Mouse (Mus musculus) neural tube, embryonic 14.5 days (tissue): ENCODE measurements around the gene Srrm1. TPM values are rescaled to one million over a fixed set of nuclear protein-coding genes. Genes with fewer than 3 reads are reported as not detected.
"Not testable (repeated sequence)": the region's sequence is repeated elsewhere in the genome, so short reads cannot be mapped to it uniquely, and the experiment has no call there.

Source experiments
- ATAC-seq: fragments of 200-750 bp; cut with Nextera tagmentation; 2 replicates; pipeline ENCODE4 v1.8.0; 2017; ENCODE audit warnings: low read depth, mild to moderate bottlenecking, moderate TSS enrichment, moderate library complexity
- H3K27ac ChIP-seq: fragments of 300-500 bp; sonication (generic); 2 replicates; pipeline ENCODE4 v1.5.1; 2014; ENCODE audit warnings: low read depth, mild to moderate bottlenecking, control low read depth, low read length, moderate library complexity, mixed read lengths
- H3K27me3 ChIP-seq: fragments of 300-500 bp; sonication (generic); 2 replicates; pipeline ENCODE4 v1.6.1; 2014; ENCODE audit warnings: low read length; ENCODE audit not compliant: control insufficient read depth, insufficient read depth
- H3K36me3 ChIP-seq: fragments of 300-500 bp; sonication (generic); 2 replicates; pipeline ENCODE4 v1.6.1; 2014; ENCODE audit warnings: low read length, mixed read lengths; ENCODE audit not compliant: control insufficient read depth, insufficient read depth
- H3K4me1 ChIP-seq: fragments of 300-500 bp; sonication (generic); 2 replicates; pipeline ENCODE4 v1.6.1; 2014; ENCODE audit warnings: low read length; ENCODE audit not compliant: control insufficient read depth, insufficient read depth
- H3K4me2 ChIP-seq: fragments of 300-500 bp; sonication (generic); 2 replicates; pipeline ENCODE4 v1.6.1; 2014; ENCODE audit warnings: mild to moderate bottlenecking, low read depth, low read length, control low read depth
- H3K4me3 ChIP-seq: fragments of 300-500 bp; sonication (generic); 2 replicates; pipeline ENCODE4 v1.5.1; 2014; ENCODE audit warnings: low read depth, low read length, control low read depth, mixed read lengths
- H3K9ac ChIP-seq: fragments of 300-500 bp; sonication (generic); replicated peaks from 2 replicates; pipeline ENCODE4 v1.6.1; 2014; ENCODE audit warnings: low read depth, mild to moderate bottlenecking, control low read depth, low read length, mixed read lengths
- H3K9me3 ChIP-seq: fragments of 300-500 bp; sonication (generic); 2 replicates; pipeline ENCODE4 v1.6.1; 2016; ENCODE audit warnings: low read length; ENCODE audit not compliant: control insufficient read depth
- WGBS: fragments of 180-500 bp; shearing (Covaris S2); extraction: QIAGEN DNeasy Blood & Tissue Kit; methylation state at CpG from one replicate; pipeline ENCODE4 v1.1.7; 2014; 5-methylcytosine and 5-hydroxymethylcytosine counted together
- polyA plus RNA-seq: library from polyadenylated mRNA; unstranded; fragments of >200 nt; fragmentation: Nextera tagmentation; extraction: Ambion mirVana; gene quantifications from 2 replicates; pipeline ENCODE4 v1.2.1, GENCODE M21; 2014

Srrm1 gene
- polyA plus RNA-seq, 1 experiment from 2014 or later: 183 TPM

DNA sequence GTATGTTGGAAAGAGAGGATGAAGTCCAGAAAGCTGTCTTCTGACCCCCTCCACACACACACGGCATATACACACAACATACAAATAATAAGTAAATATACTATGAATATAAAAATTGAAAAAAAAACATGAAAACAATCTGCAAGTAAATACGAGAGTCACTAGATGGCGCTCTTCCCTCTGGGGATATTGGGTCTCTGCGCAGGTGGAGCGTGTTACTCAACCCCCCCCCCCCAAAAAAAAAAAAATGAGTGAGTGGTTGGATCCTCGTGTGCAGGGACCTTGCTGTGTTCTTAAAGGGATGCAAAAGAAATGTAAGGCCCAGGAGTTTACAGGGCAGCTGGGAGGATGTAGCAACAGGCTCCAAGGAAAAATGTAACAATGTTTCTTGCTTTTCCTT is 5.6 kb upstream of the Srrm1 start:
- 0% methylated on average over 6 of the region's 6 CpGs for WGBS
- no peak overlapping the region for H3K4me3 ChIP-seq
- no peak overlapping the region for H3K9ac ChIP-seq
- ATAC-seq: no peak
- H3K36me3 ChIP-seq: no peaks in the 10 kb centered on the region
- no peak overlapping the region for H3K27ac ChIP-seq
- H3K4me1 ChIP-seq: peaks cover 7% of the 10 kb centered on the region; the same call in 1 of the 2 replicates
- no peaks in the 10 kb centered on the region for H3K27me3 ChIP-seq
- no peak overlapping the region for H3K4me2 ChIP-seq
- H3K9me3 ChIP-seq: no peaks in the 10 kb centered on the region

DNA sequence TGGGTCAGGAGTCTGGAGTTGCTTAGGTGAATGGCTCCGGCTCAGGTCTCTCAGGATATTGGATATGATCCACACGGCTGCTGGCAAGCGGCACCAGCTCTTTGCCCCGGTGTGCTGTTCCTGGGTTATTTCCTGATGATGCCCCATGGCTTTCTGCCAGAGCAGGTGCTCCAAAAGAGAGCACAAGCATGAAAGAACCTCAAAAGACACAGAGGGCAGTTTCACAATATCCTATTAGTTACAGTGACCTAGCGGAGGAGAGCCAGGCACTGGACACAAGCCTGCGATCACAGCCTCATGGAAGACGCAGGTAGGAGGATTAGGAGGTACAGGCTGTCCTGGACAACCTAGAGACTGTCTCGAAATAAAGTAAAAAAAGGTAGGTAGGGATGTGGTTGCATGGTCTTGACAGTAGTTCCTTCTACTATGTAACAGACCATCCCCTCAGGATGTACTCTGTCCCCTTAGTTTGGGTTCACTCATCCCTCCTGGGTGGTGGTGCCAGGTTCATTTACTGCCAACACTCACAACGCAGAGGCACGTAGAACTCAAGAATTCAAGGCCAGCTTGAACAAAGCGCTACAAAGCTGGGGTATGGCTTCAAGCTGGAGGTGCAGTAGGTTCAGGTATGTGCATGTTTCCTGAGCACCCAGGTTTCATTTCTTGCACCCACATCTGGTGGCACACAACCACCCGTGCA is 4.2 kb upstream of the Srrm1 start:
- Histone ChIP-seq H3K36me3 (no peaks in the 10 kb centered on the region), H3K4me2 (no peak overlapping the region), H3K4me1 (peaks cover 7% of the 10 kb centered on the region; the same call in 1 of the 2 replicates), H3K9ac (no peak overlapping the region), H3K27ac (no peak overlapping the region), H3K27me3 (no peaks in the 10 kb centered on the region; the same call in 1 of the 2 replicates), H3K9me3 (no peaks in the 10 kb centered on the region), H3K4me3 (no peak overlapping the region)
- WGBS: 85% methylated on average over 12 of the region's 12 CpGs
- no peak for ATAC-seq

DNA sequence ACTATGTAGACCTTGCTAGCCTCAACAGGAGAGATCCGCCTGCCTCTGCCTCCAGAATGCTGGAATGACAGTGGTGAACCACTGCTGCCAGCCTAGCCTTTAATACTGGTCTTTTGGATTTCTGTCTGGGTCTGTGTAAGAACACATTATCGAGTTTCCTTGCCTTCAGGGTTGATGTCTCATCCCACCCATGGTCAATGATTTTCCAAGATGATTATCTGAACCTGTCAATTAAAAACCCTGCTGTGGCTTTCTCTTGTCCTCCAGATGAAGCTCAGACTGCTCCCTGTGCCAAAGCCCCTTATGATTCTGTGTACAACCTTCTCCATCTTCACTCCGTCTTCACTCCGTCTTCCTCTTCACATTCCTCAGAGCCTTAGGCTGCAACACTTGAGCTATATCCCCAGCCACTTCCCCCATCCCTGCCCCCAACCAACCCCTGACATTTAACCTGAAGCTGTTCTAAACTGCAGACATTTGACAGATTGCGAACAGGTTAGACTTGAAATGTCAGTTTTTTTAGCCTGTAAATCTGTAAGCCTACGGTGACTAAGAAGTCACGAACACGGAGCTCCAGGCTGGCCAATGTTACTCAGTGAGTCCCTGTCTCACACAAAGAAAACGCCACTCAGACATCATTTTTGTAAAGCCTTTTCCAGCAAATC is 2.9 kb upstream of the Srrm1 start:
- H3K4me1 ChIP-seq: peaks cover 15% of the 10 kb centered on the region
- no peak overlapping the region for H3K4me3 ChIP-seq
- 86% methylated on average over 9 of the region's 9 CpGs for WGBS
- no peaks in the 10 kb centered on the region; the same call in 1 of the 2 replicates for H3K27me3 ChIP-seq
- H3K9me3 ChIP-seq: no peaks in the 10 kb centered on the region
- H3K36me3 ChIP-seq: no peaks in the 10 kb centered on the region
- no peak overlapping the region for H3K9ac ChIP-seq
- no peak overlapping the region for H3K4me2 ChIP-seq
- ATAC-seq: no peak
- no peak overlapping the region for H3K27ac ChIP-seq

DNA sequence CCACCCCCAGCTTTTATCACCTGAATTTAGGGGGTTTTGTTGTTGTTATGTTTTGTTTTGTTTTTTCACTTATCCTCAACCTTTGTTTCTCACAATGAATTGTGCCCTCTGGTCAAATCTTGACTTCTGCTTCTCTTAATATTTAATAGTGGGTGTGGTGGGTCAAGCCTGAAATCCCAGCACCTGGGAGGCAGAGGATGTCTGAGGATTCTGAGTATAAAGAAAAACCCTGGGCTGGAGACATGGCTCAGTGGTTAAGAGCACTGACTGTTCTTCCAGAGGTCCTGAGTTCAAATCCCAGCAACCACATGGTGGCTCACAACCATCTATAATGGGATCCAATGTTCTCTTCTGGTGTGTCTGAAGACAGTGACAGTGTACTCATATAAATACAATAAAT is 1.6 kb upstream of the Srrm1 start:
- H3K4me2 ChIP-seq, H3K9me3 ChIP-seq, H3K4me3 ChIP-seq, H3K9ac ChIP-seq, H3K27me3 ChIP-seq, ATAC-seq, H3K36me3 ChIP-seq: not testable (repeated sequence)
- peaks cover 15% of the 10 kb centered on the region for H3K4me1 ChIP-seq
- peak overlapping the region; percentile 92; the same call in 1 of the 2 replicates for H3K27ac ChIP-seq

DNA sequence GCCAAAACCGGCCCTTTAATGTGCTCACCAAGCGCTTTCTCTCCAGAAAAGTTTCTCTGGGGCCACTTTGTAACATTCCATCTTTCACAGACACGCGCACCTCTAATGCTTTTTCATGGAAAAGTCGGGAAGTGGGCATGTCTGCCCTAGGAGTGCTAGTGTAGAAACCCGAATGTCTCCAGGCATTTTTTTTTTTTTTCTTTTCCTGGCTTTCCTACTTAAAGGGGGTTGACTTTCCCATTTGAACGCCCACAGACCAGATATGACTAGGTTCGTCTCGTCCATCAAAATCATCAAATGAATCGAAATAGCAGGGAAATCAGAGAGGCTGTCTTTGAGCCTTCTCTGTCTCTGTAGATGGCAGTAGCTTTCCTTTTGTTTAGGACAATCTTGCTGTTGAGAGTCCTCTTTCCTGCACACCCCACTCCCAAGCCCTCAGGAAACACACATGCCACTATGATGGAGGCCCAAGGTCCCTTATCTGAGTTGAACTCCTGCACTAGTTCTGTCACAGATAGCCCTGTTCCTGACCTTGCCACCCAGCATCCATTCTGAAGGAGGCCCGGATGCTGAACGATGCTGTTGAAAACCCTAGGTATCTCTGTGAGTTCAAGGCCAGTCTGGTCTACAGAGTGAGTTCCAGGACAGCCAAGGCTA is 801 bp upstream of the Srrm1 start:
- Histone ChIP-seq H3K4me3 (peak overlapping the region; percentile 94), H3K27ac (peak overlapping the region; percentile 92), H3K9me3 (no peaks in the 10 kb centered on the region), H3K4me1 (peaks cover 15% of the 10 kb centered on the region), H3K27me3 (no peaks in the 10 kb centered on the region; the same call in 1 of the 2 replicates), H3K9ac (peak overlapping the region; percentile 50), H3K36me3 (no peaks in the 10 kb centered on the region), H3K4me2 (peak overlapping the region; percentile 75)
- ATAC-seq: no peak
- WGBS: 17% methylated on average over 12 of the region's 12 CpGs

DNA sequence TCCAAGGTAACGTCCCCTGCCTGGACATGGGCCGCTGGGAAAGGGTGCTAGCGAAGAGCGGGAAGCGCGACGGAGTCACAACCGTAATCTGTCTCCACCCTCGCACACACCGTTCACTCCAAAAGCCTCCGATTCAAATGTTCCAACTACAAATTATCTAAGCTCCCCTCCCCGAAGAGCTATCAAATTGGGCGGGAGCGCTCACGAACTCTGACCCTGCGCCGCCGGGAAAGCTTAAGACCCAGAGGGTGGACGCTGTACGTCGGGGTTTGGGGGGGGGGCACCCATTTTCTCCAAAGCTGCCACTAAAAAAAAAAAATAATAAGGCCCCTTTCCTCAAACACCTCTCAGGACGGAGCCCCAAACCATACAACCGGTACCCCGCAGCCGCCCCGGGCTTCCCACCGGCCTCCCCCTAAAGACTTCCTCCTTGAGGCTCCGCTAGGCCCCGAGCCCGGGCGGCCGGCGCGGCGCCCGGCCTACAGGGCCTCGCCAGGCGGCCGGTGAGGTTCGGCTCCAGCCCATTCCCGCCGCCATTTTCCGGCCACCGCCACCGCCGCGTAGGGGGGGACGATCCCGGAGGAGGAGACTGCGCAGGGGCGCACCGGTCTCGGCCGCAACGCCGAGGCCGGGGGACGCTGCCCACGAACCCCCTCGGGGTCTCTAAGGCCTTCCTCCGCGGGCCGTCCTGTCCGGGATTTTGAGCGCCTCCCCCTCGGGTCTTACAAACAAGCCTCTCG is 625 bp downstream of the Srrm1 start:
- no peaks in the 10 kb centered on the region for H3K36me3 ChIP-seq
- no peaks in the 10 kb centered on the region for H3K9me3 ChIP-seq
- H3K27ac ChIP-seq: peak overlapping the region; percentile 92
- H3K9ac ChIP-seq: peak overlapping the region; percentile 94
- peak overlapping the region; percentile 96 for H3K4me2 ChIP-seq
- under 1% methylated on average over 59 of the region's 67 CpGs for whole genome bisulfite sequencing
- H3K27me3 ChIP-seq: no peaks in the 10 kb centered on the region; the same call in 1 of the 2 replicates
- peak; percentile 56 for ATAC-seq
- peak overlapping the region; percentile 94 for H3K4me3 ChIP-seq
- H3K4me1 ChIP-seq: peaks cover 15% of the 10 kb centered on the region

DNA sequence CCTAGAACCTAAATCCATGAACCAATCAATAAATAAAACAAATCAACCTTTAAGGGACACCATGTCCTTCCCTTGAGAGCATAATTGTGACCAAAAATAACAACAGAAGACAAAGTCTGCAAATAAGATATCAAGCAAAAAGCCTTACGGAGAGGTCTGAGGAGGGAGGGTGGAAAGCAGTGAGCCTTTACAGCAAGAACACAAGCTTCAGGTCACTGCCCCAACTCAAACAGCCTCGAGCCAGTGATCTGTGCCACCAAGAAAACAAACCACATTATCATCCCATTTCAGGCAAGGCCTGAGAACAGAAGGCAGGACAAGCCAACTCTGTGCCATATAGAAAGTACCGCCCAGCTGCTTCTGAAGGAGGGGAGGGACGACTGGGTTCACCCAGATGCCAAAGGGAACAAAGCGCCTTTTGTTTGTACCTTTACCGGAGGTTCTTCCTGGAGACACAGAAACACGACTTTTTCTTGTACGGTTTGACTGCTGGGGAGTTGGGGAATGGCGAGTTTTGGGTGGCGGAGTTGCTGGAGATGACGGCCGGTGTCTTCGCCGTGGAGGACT is 15.7 kb downstream of the Srrm1 start:
- no peak for ATAC-seq
- Histone ChIP-seq H3K9me3 (no peaks in the 10 kb centered on the region), H3K4me1 (no peaks in the 10 kb centered on the region), H3K27me3 (no peaks in the 10 kb centered on the region), H3K36me3 (peaks cover 85% of the 10 kb centered on the region), H3K4me2 (no peak overlapping the region), H3K27ac (no peak overlapping the region), H3K9ac (no peak overlapping the region), H3K4me3 (no peak overlapping the region)
- 78% methylated on average over 14 of the region's 14 CpGs for WGBS

DNA sequence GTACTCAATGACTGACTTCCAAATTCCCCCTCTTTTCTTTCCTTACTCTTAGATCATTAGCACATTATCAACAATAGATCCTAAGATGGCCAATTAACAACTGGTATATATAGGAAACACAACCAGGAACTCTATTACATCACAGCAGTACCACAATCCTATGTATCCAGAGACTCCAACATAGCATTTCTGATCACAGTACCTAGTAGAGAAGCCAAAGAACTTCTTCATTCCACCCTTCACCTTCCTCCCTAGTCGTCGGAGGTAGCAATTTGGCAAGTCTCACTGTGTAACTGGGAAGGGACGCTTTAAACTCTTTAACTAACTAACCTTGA is 17.1 kb downstream of the Srrm1 start:
- H3K4me1 ChIP-seq: no peaks in the 10 kb centered on the region
- H3K4me3 ChIP-seq: no peak overlapping the region
- H3K4me2 ChIP-seq: no peak overlapping the region
- ATAC-seq: no peak
- no peaks in the 10 kb centered on the region for H3K9me3 ChIP-seq
- WGBS: 87% methylated on average over 3 of the region's 3 CpGs
- no peak overlapping the region for H3K27ac ChIP-seq
- H3K36me3 ChIP-seq: peaks cover 82% of the 10 kb centered on the region
- no peaks in the 10 kb centered on the region for H3K27me3 ChIP-seq
- H3K9ac ChIP-seq: no peak overlapping the region
